Mouse (Mus musculus) embryonic facial prominence, embryonic 10.5 days (tissue): Measurements from ENCODE around the gene Gm38392. TPM values are rescaled to one million over a fixed set of nuclear protein-coding genes. Genes with fewer than 3 reads are reported as not detected.

Source experiments
- DNase-seq: peaks from one replicate; pipeline ENCODE4 v3.0.0-alpha.2; 2017; ENCODE audit warnings: low spot score
- H3K27ac ChIP-seq: fragments of 300-500 bp; sonication (generic); replicated peaks from 2 replicates; pipeline ENCODE4 v1.5.1; 2016; ENCODE audit warnings: mild to moderate bottlenecking
- H3K27me3 ChIP-seq: fragments of 300-500 bp; sonication (generic); replicated peaks from 2 replicates; pipeline ENCODE4 v1.6.1; 2016; ENCODE audit warnings: low read depth, mild to moderate bottlenecking; ENCODE audit not compliant: poor library complexity, severe bottlenecking
- H3K36me3 ChIP-seq: fragments of 300-500 bp; sonication (generic); replicated peaks from 2 replicates; pipeline ENCODE4 v1.6.1; 2016; ENCODE audit warnings: mild to moderate bottlenecking, moderate library complexity
- H3K4me1 ChIP-seq: fragments of 300-500 bp; sonication (generic); 2 replicates; pipeline ENCODE4 v1.6.1; 2016
- H3K4me3 ChIP-seq: fragments of 300-500 bp; sonication (generic); 2 replicates; pipeline ENCODE4 v1.5.1; 2016; ENCODE audit warnings: mild to moderate bottlenecking, moderate library complexity
- H3K9me3 ChIP-seq: fragments of 300-500 bp; sonication (generic); 2 replicates; pipeline ENCODE4 v1.6.1; 2016; ENCODE audit warnings: mild to moderate bottlenecking
- WGBS: fragments of 180-500 bp; shearing (Covaris S2); methylation state at CpG from one replicate; pipeline ENCODE4 v1.1.7; 2016; 5-methylcytosine and 5-hydroxymethylcytosine counted together
- polyA plus RNA-seq: library from polyadenylated mRNA; unstranded; fragments of >200 nt; fragmentation: Nextera tagmentation; extraction: Ambion mirVana; gene quantifications from 2 replicates; pipeline ENCODE4 v1.2.1, GENCODE M21; 2016

Gene Gm38392
- polyA plus RNA-seq, 1 experiment from 2014 or later = not detected

DNA sequence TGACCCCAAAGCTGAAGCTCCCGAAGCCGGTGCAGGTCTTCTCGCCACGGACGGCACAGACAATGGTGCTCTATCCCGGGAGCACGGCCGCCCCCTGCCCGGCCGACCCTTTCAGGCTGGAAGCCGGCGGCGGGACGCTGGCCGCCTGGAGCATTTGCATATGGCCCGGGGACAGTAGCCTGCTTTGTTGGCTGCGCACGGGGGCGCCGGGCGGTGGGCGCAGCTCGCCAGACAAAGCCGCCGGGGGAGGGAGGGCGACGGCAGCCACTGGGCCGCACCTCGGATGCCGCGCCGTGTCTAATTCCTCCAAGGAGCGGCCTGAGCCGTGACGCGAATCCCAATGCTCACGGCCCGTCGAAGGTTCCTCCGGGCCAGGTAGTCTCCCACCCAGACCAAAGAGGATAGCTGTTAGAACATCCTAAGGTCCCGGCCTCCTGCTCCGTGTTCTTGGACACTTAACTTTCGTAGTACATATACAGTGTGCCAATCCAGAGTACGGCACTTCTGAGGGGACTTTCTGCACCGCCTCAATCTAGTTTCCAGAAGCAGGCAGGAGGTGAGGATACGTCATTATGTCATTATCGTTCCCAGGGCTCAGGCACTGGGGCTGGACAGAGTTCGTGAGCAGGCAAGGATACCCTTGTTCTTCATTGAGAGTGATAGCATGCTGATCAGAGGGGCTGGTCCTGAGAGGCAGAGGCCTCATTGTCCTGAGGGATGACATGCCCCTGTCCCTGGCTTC, 45.8 kb downstream of the Gm38392 start:
- H3K4me3 ChIP-seq = peak overlapping the region; percentile 50
- WGBS = 2% methylated on average over 48 of the region's 48 CpGs
- H3K4me1 ChIP-seq = peaks cover 60% of the 10 kb centered on the region
- peak; percentile 65 for DNase-seq
- peaks cover 100% of the 10 kb centered on the region for H3K27me3 ChIP-seq
- H3K9me3 ChIP-seq = no peaks in the 10 kb centered on the region
- H3K27ac ChIP-seq = peak overlapping the region; percentile 67
- H3K36me3 ChIP-seq = no peaks in the 10 kb centered on the region

DNA sequence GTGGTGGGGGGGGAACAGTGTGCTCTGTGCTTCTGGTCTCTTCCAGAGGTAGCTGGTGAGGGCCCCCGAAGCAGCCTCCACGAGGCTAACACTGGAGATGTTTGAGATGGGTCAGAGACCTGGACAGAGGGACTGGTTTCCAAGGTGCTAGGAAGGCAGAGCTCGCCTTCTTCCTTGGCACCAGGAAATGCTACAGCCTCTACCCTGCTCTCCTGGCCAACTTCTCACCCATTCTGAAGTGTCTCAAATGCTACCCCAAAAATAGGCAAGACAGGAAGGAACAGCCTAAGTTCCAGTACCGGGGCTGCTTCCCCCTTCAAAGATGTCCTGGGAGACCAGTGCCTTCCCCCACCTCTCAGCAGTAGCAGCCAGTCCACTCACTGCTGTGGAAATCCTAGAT, 47.6 kb downstream of the Gm38392 start:
- Histone ChIP-seq H3K27ac (peak overlapping the region; percentile 48; the same call in 1 of the 2 replicates), H3K27me3 (peaks cover 100% of the 10 kb centered on the region), H3K4me3 (no peak overlapping the region), H3K9me3 (no peaks in the 10 kb centered on the region), H3K36me3 (no peaks in the 10 kb centered on the region), H3K4me1 (peaks cover 68% of the 10 kb centered on the region)
- 55% methylated on average over 4 of the region's 4 CpGs for WGBS
- no peak for DNase-seq

DNA sequence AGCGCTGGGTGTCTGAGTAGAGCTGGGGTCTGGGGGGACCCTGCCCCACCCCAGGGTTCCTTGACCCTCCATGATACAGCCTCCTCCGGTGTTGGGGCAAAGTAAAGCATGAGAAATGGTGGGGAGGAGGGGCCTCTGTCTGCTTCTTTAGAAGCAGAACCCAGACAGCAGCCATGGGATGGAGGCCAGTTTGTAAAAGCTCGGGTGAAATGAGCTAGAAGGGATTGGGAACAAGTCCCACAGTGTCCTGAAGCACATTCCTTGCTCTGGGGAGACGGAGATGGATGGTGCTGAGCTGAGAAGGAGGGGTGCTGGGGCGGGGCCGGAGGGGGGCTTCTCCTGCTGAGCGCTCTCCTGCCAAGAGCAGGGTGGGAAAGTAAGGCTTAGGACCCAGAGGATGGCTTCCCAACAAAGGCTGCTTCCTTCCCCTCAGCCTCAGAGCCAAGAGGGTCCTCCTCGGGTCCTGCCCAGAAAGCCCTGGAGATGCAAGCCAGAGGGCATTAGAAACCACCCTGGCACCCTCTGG, 48.1 kb downstream of the Gm38392 start:
- WGBS = 35% methylated on average over 8 of the region's 8 CpGs
- Histone ChIP-seq H3K9me3 (no peaks in the 10 kb centered on the region), H3K36me3 (no peaks in the 10 kb centered on the region), H3K27me3 (peaks cover 100% of the 10 kb centered on the region), H3K4me1 (peaks cover 71% of the 10 kb centered on the region), H3K27ac (peak overlapping the region; percentile 48; the same call in 1 of the 2 replicates), H3K4me3 (no peak overlapping the region)
- no peak for DNase-seq

DNA sequence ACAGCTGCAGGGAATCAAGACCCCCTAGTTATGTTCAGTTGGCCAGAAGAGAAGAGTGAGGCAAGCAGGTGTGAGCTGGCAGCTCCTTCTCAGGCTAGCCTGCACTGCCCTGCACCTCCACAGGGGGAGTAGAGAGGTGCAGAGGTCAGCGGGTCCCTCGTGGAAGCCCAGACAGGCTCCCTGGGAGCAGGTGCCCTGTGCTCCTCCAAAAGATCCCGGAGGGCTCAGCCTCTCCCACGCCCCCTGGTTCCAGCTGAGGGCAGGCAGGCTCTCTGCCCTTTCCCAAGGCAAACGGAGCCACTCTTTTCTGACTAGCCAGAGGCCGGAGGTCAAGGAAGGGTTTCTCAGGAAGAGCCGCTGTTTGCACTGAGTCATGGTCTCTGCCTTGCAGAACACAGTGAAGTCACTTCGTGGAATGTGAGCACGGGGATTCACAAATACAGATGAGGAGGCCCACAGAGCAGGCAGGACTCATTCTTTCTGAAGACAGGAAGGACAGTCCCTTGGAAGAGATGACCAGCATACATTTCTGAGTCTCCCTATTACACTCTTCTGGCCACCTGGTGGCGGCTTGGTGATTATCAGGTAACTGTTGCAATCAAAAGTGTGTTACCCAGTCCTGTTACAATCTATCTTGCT, 49.3 kb downstream of the Gm38392 start:
- H3K36me3 ChIP-seq = no peaks in the 10 kb centered on the region
- DNase-seq = peak; percentile 69
- 0 out of 2 replicates have a peak overlapping the region, but pooled peaks have one; percentile 2 for H3K4me3 ChIP-seq
- H3K9me3 ChIP-seq = no peaks in the 10 kb centered on the region
- peaks cover 73% of the 10 kb centered on the region for H3K4me1 ChIP-seq
- peaks cover 100% of the 10 kb centered on the region for H3K27me3 ChIP-seq
- 0 out of 2 replicates have a peak overlapping the region, but pooled peaks have one; percentile 4 for H3K27ac ChIP-seq
- 6% methylated on average over 10 of the region's 10 CpGs for WGBS

DNA sequence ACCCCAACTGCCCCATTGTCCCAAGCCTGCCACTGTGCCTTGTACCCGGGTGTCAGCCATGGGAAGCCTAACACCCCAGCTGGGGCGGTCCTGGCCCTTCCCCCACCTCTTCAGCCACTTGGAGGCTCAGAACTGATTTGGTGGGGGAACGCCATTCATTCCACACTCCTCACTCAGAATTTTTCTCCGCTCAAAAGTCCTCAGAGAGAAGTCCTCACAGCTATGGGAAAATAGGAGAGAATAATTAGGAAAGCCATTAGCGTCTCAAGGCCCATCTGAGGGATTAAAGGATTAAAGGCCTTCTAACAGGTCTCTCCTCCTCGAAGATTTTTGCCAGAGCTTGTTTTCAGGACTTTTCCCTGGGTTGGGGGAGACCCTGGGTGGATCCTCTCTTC, 49.9 kb downstream of the Gm38392 start:
- Histone ChIP-seq H3K4me1 (peaks cover 72% of the 10 kb centered on the region), H3K36me3 (no peaks in the 10 kb centered on the region), H3K4me3 (no peak overlapping the region), H3K27ac (peak overlapping the region; percentile 6; the same call in 1 of the 2 replicates), H3K9me3 (no peaks in the 10 kb centered on the region), H3K27me3 (peaks cover 100% of the 10 kb centered on the region)
- WGBS = 9% methylated on average over 6 of the region's 6 CpGs
- no peak for DNase-seq

DNA sequence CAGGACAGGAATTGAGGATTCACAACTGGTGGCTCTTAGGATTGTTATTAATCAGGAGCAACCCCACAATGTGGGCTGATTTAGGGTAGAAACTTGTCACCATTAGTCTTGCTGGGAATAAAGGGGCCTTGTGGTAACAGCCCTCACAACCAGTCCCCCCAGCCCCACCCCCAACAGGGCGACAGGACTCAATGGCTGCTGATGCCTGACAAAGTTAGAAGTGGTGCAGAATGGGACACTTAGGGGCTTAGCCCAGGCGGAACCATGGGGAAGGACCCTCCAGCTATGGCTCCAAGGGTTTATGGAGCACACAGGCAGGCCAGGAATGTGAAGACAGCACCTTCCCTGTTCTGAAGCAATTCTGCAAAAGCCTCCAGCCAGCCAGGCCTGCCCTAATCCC, 51.4 kb downstream of the Gm38392 start:
- DNase-seq = no peak
- Histone ChIP-seq H3K9me3 (no peaks in the 10 kb centered on the region), H3K27ac (no peak overlapping the region), H3K4me3 (no peak overlapping the region), H3K27me3 (peaks cover 100% of the 10 kb centered on the region), H3K4me1 (peaks cover 74% of the 10 kb centered on the region), H3K36me3 (no peaks in the 10 kb centered on the region)
- WGBS = 20% methylated on average over 2 of the region's 2 CpGs

DNA sequence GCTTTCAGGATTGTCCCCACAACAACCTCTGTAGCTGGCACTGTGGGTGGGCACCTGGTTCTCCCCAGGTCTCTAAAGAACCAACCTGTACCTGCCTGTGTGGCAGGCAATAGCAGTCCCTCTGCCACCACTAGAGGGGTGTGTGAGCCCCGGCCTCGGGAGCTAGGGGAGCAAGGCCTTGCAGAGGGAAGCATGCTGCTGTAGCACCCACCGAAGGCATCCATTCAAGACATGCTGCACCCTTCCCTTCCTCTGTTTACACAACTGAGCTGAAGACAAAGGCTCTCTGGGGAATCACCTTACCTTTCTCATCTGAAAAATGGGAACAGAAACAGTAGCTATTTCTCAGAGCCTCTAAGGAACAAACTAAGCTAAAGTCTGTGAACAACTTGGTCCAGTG, 51.8 kb downstream of the Gm38392 start:
- Histone ChIP-seq H3K4me3 (no peak overlapping the region), H3K27me3 (peaks cover 100% of the 10 kb centered on the region), H3K36me3 (no peaks in the 10 kb centered on the region), H3K4me1 (peaks cover 75% of the 10 kb centered on the region), H3K9me3 (no peaks in the 10 kb centered on the region), H3K27ac (no peak overlapping the region)
- DNase-seq = peak; percentile 48
- WGBS = 10% methylated on average over 3 of the region's 3 CpGs

DNA sequence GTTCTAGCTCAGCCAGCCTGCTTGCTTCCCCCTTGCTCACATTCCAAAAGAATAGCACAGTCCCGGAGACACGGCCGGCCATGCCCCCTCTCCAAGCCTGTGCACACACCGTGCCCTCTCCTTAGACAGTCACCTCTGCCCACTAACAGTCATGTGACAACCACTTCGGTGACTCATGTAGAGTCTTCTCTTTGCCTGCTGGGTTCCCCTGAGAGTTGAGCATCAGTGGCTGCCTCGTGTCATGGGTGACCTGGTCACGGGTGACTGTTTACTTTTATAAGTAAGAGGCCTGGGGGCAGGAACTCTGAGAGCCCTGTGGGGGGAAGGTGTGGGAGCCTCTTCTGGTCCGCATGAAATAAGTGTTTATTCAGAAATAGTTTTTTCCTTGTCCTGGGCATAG, 53.0 kb downstream of the Gm38392 start:
- DNase-seq = no peak
- Histone ChIP-seq H3K27me3 (peaks cover 100% of the 10 kb centered on the region), H3K36me3 (no peaks in the 10 kb centered on the region), H3K4me1 (peaks cover 78% of the 10 kb centered on the region), H3K9me3 (no peaks in the 10 kb centered on the region), H3K27ac (no peak overlapping the region; the same call in 1 of the 2 replicates), H3K4me3 (no peak overlapping the region)
- WGBS = 51% methylated on average over 8 of the region's 8 CpGs

DNA sequence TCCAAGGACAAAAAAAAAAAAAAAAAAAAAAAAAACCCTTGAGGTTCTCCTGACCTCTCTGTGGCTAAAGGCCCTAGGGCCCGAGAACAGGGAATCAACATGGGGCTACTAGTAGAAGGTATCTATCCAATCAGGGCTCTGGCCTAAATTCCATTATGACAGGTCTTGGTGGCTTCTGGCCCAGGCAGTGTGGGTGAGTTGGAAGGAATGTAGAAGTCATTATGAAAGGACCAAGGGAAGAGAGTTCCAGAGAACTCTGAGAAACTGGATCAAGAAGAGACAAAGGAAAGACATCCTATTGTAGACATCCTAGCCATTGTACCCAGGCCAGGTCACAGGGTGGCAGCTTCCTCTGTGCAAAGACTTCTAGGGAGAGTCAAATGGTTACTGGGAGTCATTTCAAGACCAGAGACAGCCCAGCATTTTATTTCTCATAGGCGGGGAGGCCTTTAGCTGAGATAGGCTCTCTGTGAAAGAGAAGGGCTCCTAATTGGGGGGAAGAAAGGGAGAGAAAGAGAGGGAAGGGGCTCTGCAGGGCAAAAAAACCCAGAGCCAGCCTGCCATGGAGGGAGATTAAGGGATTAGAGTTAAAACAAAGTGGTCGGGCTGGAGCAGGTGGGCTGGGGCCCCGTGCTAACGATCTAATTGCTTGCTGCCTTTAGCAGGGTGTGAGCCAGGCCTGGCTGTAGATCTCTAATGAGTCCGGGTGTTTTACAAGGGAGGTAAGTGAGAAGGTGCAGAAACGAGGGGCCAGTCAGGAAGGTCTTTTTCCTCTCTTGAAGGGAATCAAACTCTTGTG, 54.0 kb downstream of the Gm38392 start:
- Histone ChIP-seq H3K4me3 (no peak overlapping the region), H3K27ac (no peak overlapping the region), H3K9me3 (no peaks in the 10 kb centered on the region), H3K4me1 (peaks cover 78% of the 10 kb centered on the region), H3K36me3 (no peaks in the 10 kb centered on the region), H3K27me3 (peaks cover 100% of the 10 kb centered on the region)
- DNase-seq = no peak
- WGBS = 19% methylated on average over 7 of the region's 7 CpGs

DNA sequence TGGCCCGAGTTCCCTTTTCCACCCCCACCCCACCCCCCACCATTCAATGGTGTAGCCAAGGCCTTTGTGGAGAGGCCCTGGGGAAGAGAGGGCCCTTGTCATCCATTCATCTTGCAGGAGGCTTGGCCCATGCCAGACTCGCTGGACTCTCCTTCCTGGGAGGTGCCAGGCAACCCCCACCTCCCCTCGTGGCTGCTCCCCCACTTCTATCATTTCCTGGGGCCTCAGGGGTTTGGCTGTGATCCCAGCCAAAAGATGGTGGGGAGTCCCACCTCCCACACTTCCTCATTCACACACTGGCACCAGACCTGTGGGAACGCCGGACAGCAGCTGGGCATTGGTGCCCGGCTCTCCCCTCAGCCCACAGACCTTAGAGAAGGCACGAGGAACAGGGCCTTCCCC, 54.7 kb downstream of the Gm38392 start:
- Histone ChIP-seq H3K4me3 (no peak overlapping the region), H3K9me3 (no peaks in the 10 kb centered on the region), H3K4me1 (peaks cover 76% of the 10 kb centered on the region), H3K36me3 (no peaks in the 10 kb centered on the region), H3K27ac (peak overlapping the region; percentile 4; the same call in 1 of the 2 replicates), H3K27me3 (peaks cover 100% of the 10 kb centered on the region)
- 57% methylated on average over 7 of the region's 7 CpGs for WGBS
- no peak for DNase-seq

DNA sequence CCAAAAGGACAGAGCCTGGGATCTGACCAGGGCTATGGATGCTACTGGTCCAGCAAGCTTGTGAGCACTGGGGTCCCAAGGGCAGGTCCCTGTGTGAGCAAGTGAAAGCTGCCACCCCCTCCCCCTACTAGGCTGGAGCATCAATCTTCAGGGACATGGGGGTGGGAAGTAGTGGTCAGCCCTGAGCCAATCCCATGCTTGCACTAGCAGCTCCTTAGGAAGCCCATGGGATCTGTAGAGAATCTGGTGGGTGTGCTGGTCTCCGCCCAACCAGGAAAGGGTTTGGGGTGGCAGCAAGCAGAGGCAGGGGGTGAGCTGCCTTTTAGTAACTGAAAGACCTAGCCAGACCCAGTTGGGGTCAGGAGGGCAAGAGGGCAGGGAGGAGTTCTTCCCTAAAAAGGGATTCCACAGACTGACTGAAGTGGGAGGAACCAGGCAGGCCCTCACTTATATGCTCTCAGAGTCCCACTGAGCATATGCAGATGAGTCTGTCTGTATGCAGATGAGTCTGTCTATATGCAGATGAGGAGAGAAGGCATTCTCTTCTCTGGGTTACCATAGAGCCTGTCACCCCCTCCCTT, 55.9 kb downstream of the Gm38392 start:
- Histone ChIP-seq H3K4me1 (peaks cover 66% of the 10 kb centered on the region), H3K4me3 (no peak overlapping the region), H3K9me3 (no peaks in the 10 kb centered on the region), H3K36me3 (no peaks in the 10 kb centered on the region), H3K27ac (no peak overlapping the region), H3K27me3 (peaks cover 98% of the 10 kb centered on the region)
- 38% methylated on average over 1 of the region's 1 CpGs for whole genome bisulfite sequencing
- no peak for DNase-seq
